Mouse (Mus musculus): ENCODE data around the gene Sardh. TPM values are rescaled to one million over a fixed set of nuclear protein-coding genes. Genes with fewer than 3 reads are reported as not detected.

Sardh gene
- total and polyA plus RNA-seq, 3 experiments = 0.11 TPM; not detected in 2

DNA sequence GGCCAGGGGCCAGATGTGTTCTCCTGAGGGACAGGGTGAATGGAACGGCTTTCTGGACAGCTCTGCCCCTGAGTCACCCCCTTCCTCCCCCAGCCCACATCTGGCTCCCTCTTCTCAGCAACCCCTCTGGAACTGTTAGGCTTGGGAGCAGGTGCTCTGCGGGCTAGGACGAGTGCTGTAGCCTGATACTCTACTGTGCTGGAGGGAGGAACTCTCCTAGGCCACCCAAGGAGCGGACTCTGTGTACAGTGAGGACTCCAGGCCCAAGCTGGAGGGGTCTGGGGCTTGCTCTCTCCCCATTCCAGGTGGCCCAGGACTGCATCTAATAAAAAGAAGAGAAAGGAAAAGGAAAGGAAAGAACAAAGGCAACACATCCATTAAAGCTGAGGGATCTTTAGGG, 58.1 kb downstream of the Sardh start:
- H3K27me3 ChIP-seq (ENCODE audit: insufficient read depth, low read length) = peaks cover 20% of the 10 kb centered on the region; the same call in 1 of the 2 replicates
- no peaks in the 10 kb centered on the region for H3K9me3 ChIP-seq (replicated peaks)
- no peaks in the 10 kb centered on the region for H3K4me1 ChIP-seq (ENCODE audit: insufficient read depth, low read depth, low read length)
- TF ChIP-seq TAL1 (conservative IDR thresholded peaks at IDR 0.05; ENCODE audit: low read depth, low read length) = no peak
- no peak for TF ChIP-seq GATA2 (IDR thresholded peaks at IDR 0.05; ENCODE audit: borderline replicate concordance, low read depth, low read length)
- TF ChIP-seq GATA1 (IDR thresholded peaks at IDR 0.05; ENCODE audit: borderline replicate concordance, low read length) = no peak
- TF ChIP-seq CTCF (IDR thresholded peaks at IDR 0.05; ENCODE audit: low read depth, low read length) = no peak
- no peak for TF ChIP-seq POLR2AphosphoS5 (IDR thresholded peaks at IDR 0.05; ENCODE audit: insufficient replicate concordance, low read depth, low read length)
- no peak overlapping the region for H3K4me3 ChIP-seq (ENCODE audit: low read depth, low read length)
- H3K36me3 ChIP-seq (replicated peaks) = no peaks in the 10 kb centered on the region
- ATAC-seq (ENCODE audit: extremely low read depth, insufficient number of reproducible peaks, low FRiP score, poor library complexity, severe bottlenecking) (no peak), DNase-seq (ENCODE audit: low spot score) (no peak)

DNA sequence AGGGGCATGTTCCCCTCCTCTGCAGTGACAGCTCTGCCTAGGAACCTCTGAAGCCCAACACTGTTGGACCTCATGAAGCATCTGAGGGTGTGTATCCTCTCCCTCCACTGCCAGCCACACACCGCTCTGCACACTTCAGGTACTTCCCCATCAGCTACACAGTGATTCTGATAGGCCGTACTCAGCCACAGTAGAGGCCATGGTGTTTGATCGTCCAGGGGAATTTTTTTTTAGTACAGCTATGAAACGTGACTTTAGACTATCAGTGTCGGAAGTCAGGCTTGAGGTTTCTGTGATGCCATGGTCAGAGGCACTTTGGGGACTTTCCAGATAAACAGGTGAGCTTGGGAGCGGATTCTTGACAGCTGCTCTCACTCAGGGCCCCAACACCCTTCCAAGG, 60.6 kb downstream of the Sardh start:
- DNase-seq (ENCODE audit: low spot score) (no peak), ATAC-seq (ENCODE audit: extremely low read depth, insufficient number of reproducible peaks, low FRiP score, poor library complexity, severe bottlenecking) (no peak)
- Histone ChIP-seq H3K4me1 (ENCODE audit: insufficient read depth, low read depth, low read length) (no peaks in the 10 kb centered on the region), H3K36me3 (replicated peaks) (no peaks in the 10 kb centered on the region), H3K9me3 (replicated peaks) (no peaks in the 10 kb centered on the region), H3K4me3 (ENCODE audit: low read depth, low read length) (no peak overlapping the region), H3K27me3 (ENCODE audit: insufficient read depth, low read length) (peaks cover 32% of the 10 kb centered on the region)
- TF ChIP-seq GATA2 (IDR thresholded peaks at IDR 0.05; ENCODE audit: borderline replicate concordance, low read depth, low read length) = no peak
- TF ChIP-seq TAL1 (conservative IDR thresholded peaks at IDR 0.05; ENCODE audit: low read depth, low read length) = no peak
- TF ChIP-seq GATA1 (IDR thresholded peaks at IDR 0.05; ENCODE audit: borderline replicate concordance, low read length) = no peak
- TF ChIP-seq CTCF (IDR thresholded peaks at IDR 0.05; ENCODE audit: low read depth, low read length) = no peak

DNA sequence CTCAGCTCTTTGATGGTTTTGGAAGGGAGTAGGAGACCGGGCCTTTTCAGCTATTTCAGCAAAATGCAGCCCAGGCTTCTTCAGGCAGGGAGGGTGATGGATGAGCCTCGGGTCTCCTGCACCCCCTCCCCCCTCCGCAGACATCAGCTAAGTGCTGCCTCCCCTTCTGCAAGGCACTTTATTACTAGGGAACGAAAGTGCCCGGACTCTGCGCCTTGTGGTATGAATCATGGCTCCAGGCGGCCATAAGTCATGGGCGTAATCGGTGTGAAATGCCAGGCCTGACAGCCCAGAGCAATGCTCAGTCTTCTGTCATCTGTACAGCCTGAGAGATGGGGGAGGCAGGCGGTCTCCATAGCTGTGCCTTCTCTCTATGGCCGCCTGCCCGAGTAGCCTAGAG, 64.4 kb downstream of the Sardh start:
- ATAC-seq (ENCODE audit: extremely low read depth, insufficient number of reproducible peaks, low FRiP score, poor library complexity, severe bottlenecking) (no peak), DNase-seq (ENCODE audit: low spot score) (no peak)
- Histone ChIP-seq H3K9me3 (replicated peaks) (no peaks in the 10 kb centered on the region), H3K36me3 (replicated peaks) (no peaks in the 10 kb centered on the region), H3K27me3 (ENCODE audit: insufficient read depth, low read length) (peaks cover 24% of the 10 kb centered on the region), H3K4me3 (ENCODE audit: low read depth, low read length) (no peak overlapping the region), H3K4me1 (ENCODE audit: insufficient read depth, low read depth, low read length) (no peaks in the 10 kb centered on the region)
- TF ChIP-seq POLR2AphosphoS5 (IDR thresholded peaks at IDR 0.05; ENCODE audit: insufficient replicate concordance, low read depth, low read length) (no peak), GATA1 (IDR thresholded peaks at IDR 0.05; ENCODE audit: borderline replicate concordance, low read length) (no peak), CTCF (IDR thresholded peaks at IDR 0.05; ENCODE audit: low read depth, low read length) (no peak), TAL1 (conservative IDR thresholded peaks at IDR 0.05; ENCODE audit: low read depth, low read length) (no peak), GATA2 (IDR thresholded peaks at IDR 0.05; ENCODE audit: borderline replicate concordance, low read depth, low read length) (no peak)

DNA sequence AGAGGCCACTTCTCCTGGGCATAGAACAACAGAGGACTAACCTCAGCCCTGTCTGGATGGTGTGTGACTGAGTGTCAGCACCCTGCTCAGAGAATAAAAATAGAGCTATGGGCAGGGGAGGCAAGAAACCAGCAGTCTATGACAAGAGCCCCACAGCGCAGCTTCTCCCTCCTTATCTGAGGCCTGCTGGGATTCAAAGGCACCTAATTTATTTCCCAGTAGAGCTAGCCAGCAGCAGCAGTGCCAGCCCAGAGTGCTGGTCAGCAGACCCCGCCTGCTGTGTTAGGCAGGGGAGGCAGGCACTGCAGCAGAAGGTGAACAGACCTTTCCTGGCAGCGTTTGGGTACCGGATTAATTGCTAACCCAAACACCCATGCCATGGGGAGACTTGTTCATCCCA, 66.2 kb downstream of the Sardh start:
- Histone ChIP-seq H3K4me3 (ENCODE audit: low read depth, low read length) (no peak overlapping the region), H3K36me3 (replicated peaks) (no peaks in the 10 kb centered on the region), H3K9me3 (replicated peaks) (no peaks in the 10 kb centered on the region), H3K27me3 (ENCODE audit: insufficient read depth, low read length) (peaks cover 24% of the 10 kb centered on the region), H3K4me1 (ENCODE audit: insufficient read depth, low read depth, low read length) (no peaks in the 10 kb centered on the region)
- ATAC-seq (ENCODE audit: extremely low read depth, insufficient number of reproducible peaks, low FRiP score, poor library complexity, severe bottlenecking) = no peak
- DNase-seq (ENCODE audit: low spot score) = no peak
- TF ChIP-seq TAL1 (conservative IDR thresholded peaks at IDR 0.05; ENCODE audit: low read depth, low read length) = no peak
- TF ChIP-seq POLR2AphosphoS5 (IDR thresholded peaks at IDR 0.05; ENCODE audit: insufficient replicate concordance, low read depth, low read length) = no peak
- no peak for TF ChIP-seq CTCF (IDR thresholded peaks at IDR 0.05; ENCODE audit: low read depth, low read length)
- TF ChIP-seq GATA2 (IDR thresholded peaks at IDR 0.05; ENCODE audit: borderline replicate concordance, low read depth, low read length) = no peak
- TF ChIP-seq GATA1 (IDR thresholded peaks at IDR 0.05; ENCODE audit: borderline replicate concordance, low read length) = no peak

DNA sequence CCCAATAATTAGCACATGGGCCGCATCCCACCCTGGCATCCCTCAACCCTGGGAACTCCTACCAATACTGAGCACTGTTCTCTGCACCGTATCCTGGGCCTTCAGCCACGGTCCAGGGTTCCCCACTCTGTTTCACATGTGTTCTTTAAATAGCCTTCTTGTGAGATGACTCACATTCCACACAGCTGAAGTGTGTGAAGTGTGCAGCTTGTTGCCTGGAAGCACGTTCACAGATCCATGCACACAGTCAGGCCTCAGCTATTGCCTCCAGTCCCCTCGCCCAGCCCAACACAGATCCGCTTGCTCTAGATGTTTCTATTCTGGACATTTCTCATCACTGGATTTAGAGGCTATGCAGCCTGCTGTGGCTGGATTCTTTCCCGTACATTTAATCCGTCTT, 69.0 kb downstream of the Sardh start:
- ATAC-seq (ENCODE audit: extremely low read depth, insufficient number of reproducible peaks, low FRiP score, poor library complexity, severe bottlenecking) (no peak), DNase-seq (ENCODE audit: low spot score) (no peak)
- peaks cover 12% of the 10 kb centered on the region; the same call in 1 of the 2 replicates for H3K27me3 ChIP-seq (ENCODE audit: insufficient read depth, low read length)
- H3K9me3 ChIP-seq (replicated peaks) = no peaks in the 10 kb centered on the region
- no peaks in the 10 kb centered on the region for H3K4me1 ChIP-seq (ENCODE audit: insufficient read depth, low read depth, low read length)
- H3K36me3 ChIP-seq (replicated peaks) = no peaks in the 10 kb centered on the region
- TF ChIP-seq CTCF (IDR thresholded peaks at IDR 0.05; ENCODE audit: low read depth, low read length) = no peak
- no peak for TF ChIP-seq POLR2AphosphoS5 (IDR thresholded peaks at IDR 0.05; ENCODE audit: insufficient replicate concordance, low read depth, low read length)
- TF ChIP-seq TAL1 (conservative IDR thresholded peaks at IDR 0.05; ENCODE audit: low read depth, low read length) = no peak
- TF ChIP-seq GATA1 (IDR thresholded peaks at IDR 0.05; ENCODE audit: borderline replicate concordance, low read length) = no peak
- no peak for TF ChIP-seq GATA2 (IDR thresholded peaks at IDR 0.05; ENCODE audit: borderline replicate concordance, low read depth, low read length)
- no peak overlapping the region for H3K4me3 ChIP-seq (ENCODE audit: low read depth, low read length)

DNA sequence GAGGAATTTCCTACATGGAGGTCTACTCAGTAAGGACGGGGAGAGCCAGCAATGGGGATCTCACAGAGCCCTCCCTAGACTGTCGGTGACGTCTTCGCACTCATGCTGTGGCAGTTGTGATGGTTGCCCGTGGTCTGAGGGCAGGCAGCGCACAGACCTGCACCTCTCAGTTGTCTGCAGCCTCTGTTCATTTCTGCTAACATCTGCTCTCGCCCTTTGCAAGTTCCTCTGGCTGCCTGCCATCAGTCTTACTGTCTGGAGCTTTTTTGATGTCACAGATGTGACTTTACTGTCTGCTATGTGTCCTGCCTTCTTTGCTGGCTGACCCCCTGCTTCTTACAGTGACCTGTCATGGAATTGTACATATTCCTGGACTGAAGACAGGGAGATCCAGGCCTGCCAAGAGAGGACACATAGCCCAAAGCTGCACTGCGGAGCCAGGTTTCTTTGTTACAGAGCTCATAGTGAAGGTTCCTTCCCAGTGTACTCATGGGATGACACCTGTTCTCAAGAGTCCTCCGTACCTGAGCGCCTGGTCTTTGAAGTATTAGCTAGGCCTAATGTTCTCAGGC, 72.4 kb downstream of the Sardh start:
- ATAC-seq (ENCODE audit: extremely low read depth, insufficient number of reproducible peaks, low FRiP score, poor library complexity, severe bottlenecking) = no peak
- H3K27me3 ChIP-seq (ENCODE audit: insufficient read depth, low read length) = peaks cover 9% of the 10 kb centered on the region

More for the DNA sequence above, 72.4 kb downstream of the Sardh start:
- Histone ChIP-seq H3K4me3 (ENCODE audit: low read depth, low read length) (no peak overlapping the region), H3K4me1 (ENCODE audit: insufficient read depth, low read depth, low read length) (no peaks in the 10 kb centered on the region), H3K36me3 (replicated peaks) (no peaks in the 10 kb centered on the region), H3K9me3 (replicated peaks) (no peaks in the 10 kb centered on the region)
- TF ChIP-seq TAL1 (conservative IDR thresholded peaks at IDR 0.05; ENCODE audit: low read depth, low read length) = no peak
- TF ChIP-seq POLR2AphosphoS5 (IDR thresholded peaks at IDR 0.05; ENCODE audit: insufficient replicate concordance, low read depth, low read length) = no peak
- TF ChIP-seq CTCF (IDR thresholded peaks at IDR 0.05; ENCODE audit: low read depth, low read length) = no peak
- TF ChIP-seq GATA1 (IDR thresholded peaks at IDR 0.05; ENCODE audit: borderline replicate concordance, low read length) = no peak
- no peak for TF ChIP-seq GATA2 (IDR thresholded peaks at IDR 0.05; ENCODE audit: borderline replicate concordance, low read depth, low read length)
- no peak for DNase-seq (ENCODE audit: low spot score)
